Mouse (Mus musculus) left cerebral cortex, postnatal 4 days (tissue): ENCODE measurements at regions not wholly inside any gene's neighbourhood (a gene's known extent, or its start where the extent isn't known, plus 50 kb on each side); places are given as distances from the start of the nearest gene placed in this dataset.

Experiments
- DNase-seq: peaks from one replicate; pipeline ENCODE4 v3.0.0-alpha.2; 2022
- intact Hi-C: fragments of 180-260 bp; cut with DNase I; formaldehyde crosslinking; loops from one replicate; pipeline ENCODE4 v1.15.1; 2025

DNA sequence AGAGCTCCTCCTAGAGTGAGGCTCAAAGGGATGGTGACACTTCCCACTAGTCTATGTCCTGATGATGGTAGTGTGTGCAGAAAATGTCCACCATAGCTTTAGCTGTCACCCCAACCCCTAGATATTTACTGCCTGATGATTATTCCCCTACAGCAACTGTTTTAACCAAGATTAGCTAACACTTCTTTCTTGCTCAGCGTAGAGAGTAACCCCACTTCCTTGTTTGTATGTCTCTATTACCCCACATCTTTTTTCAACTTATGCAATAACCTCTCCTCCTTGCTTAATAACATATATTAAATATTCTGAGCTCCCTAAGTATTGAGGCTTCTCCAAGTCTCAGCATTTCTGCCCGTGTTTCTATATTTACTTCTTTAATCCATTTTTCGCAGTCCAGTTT is 404.2 kb upstream of the Cntn3 start:
- no peak for DNase-seq
- intact Hi-C loops: no loop called here

DNA sequence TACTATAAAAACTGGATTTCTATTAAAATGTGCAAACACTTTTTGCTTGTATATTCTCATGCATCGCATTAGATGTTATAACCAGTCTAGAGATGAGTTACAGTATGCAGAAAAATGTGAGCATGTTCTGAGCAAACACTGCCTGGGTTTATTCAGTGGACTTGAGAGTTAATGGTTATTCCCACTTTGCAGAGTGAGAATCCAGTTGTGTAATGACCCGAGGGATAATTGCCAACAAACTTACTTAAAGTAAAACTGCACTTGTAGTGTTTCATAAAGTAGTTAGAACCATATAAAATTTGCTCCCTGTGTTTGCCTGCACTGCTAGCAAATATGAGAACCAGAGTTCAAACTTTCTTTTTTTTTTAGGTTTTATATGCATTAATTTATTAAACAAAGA is 450.4 kb upstream of the Cntn3 start:
- intact Hi-C loops: no loop called here
- DNase-seq: no peak

DNA sequence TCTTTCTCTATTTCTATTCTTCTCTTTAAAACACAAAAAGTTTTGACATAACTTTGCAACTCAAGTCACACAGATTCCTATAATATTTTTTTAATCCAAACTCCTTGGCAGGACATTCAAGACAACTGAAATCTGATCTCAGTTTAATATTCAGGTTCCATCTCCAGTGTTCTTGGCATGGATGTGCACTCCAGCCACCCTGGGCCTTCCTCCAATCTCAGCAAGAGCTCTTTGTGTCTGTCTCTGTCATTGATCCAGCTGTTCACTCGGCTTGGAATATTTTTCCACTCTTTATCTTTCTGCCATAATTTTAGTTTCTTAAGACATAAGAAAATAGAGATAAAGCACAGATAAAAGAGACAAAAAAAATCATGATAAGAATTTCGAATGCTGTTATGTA is 451.1 kb upstream of the Cntn3 start:
- peak; percentile 43 for DNase-seq
- intact Hi-C loops: no loop called here

DNA sequence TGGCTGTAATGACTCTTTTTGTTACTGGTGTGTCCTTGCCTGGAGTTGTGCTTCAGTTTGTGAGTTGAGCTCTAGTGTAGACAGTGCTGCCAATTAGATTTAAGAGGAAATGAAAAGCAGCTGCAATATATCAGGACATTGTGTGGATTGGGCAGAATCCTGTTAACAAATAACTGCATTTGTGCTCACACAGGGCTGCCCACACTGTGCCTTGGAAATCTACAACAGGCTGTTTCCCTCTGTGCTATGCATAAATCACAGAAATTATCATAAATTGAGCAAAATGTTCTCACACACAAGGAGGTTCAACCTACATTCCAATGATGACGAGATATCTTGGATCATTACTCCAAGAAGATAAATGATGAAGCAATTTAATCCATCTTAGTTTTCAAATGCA is 455.2 kb upstream of the Cntn3 start:
- intact Hi-C loops: no loop called here
- DNase-seq: no peak

DNA sequence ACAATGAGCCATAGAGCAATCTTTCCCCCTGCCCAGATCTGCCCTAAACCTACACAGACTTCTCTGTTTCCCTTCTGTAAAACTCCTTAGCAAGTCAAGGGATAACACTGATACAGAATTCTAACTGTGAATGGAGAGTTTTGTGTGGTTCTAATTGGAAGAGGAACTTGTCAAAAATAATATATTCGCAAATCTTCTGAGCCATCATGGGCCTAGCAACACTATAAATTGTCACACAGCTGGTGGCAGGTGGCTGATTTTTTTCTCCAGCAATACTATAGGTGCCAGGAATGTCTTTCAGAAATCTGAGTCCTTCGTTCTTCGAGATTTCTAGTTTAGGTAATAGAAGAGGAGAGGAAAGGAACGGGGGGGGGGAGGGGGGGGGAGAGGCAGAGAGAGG is 460.5 kb upstream of the Cntn3 start:
- no peak for DNase-seq
- intact Hi-C loops: no loop called here

DNA sequence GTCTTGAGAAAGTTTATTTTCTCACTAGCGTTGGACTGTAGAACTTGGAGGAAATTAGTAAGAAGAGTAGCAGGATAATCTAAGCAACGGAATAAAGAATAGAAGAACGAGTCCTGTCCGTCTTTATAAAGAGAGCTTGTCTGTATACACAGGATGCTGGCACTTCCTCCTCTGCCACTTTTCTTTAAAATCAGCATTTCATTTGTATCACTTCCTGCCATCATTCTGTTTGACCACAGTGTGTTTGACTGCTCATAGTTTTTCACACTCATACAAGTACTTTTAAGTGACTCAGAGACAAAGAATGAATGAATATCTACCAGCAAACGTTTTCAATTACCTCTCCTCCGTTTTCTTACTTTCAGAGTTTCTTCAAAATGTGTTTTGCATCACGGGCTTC is 461.0 kb upstream of the Cntn3 start:
- intact Hi-C loops: no loop called here
- DNase-seq: no peak

DNA sequence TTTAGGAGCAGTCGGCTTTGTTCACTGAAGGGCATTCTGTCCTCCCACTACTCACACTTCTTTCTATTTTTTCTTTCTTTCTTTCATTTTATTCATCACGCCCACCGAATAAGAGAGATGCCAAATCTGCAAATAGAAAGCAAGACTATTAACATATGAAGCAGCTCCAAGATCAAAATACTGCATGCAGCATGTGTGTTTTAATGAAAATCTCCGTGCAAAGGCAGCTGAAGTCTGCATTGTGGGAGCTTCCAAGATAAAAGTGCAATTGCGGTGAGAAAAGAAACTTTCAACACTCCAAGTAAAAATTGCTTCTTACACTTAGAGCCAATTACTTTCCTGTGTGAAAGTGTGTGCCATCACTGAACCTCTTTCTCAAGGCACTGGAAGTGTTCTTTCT is 449.8 kb upstream of the Chl1 start:
- intact Hi-C loops: no loop called here
- DNase-seq: no peak

DNA sequence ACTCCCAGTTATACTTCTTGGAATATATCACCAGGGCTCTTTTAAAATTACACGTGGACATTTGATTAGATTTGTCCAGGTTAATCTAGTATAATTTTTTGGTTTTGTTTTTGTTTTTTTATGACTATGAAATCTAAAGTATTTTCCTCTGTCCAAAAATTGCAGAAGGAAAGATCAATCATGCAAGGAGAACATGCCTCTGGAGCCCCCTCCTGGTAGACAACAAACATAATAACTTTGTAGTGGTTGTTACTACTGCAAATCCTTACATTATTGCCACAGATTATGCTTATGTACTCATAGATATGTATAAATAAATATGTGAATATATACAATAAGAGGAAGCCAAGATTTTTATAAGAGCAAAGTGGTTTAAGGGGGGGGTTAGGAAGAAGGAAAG is 404.2 kb upstream of the Chl1 start:
- DNase-seq: peak; percentile 5

DNA sequence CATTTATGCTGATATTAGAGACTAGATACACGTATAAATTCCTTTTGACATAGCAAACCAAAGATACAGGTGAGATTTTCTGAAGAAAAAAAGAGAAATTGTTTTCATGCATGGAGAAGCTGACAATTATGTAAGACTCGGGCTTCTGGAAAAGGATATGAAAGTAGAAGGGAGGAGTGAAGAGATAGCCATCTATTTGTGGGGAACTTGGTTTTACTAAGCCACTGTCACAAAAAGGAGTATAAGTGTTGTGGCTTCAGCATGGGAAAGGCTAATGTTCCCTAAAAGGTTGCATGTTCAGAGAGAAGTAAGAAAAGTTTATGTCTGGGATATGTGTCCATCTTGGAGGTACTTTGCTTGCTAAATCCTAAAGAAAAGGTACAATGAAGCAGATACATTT is 390.8 kb upstream of the Chl1 start:
- intact Hi-C loops: no loop called here
- no peak for DNase-seq

More for the DNA sequence above, 404.2 kb upstream of the Chl1 start:
- intact Hi-C loops: no loop called here

DNA sequence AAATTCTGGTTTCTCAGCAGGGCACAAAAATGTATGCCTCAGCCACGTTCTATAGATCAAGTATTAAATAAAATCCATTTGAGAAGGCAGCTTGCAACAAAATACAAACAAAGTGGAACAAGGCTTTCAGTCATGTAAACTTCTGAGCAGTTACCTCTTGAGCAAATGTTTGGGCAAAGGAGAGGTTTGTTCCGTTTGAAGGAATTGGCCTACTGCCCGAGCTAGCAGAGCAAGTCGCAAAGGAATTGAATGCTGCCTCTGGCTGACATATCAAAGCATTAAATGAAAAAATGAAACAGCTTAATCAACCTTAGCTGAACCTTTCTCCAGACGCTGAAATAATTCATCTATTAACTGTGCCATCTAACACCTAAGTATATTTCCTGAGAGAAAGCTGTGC is 369.5 kb upstream of the Chl1 start:
- intact Hi-C loops: no loop called here
- DNase-seq: peak; percentile 2

DNA sequence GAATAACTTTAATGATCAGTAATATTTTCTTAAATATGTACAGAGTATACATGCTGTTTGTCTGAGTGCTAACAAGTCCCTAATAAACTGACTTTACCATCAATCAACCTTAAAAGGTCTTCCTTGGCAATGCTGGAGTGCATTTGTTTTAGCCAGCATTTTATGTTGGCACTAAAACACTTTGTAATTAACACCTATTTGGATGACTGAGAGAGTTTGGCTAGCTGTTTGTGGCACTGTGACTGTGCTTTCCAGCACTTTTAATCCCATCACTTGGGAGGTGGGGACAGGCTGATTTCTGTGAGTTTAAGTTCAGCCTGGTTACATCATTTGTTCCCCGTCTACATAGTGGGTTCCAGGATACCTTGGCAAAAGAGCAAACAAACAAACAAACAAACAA is 332.5 kb upstream of the Chl1 start:
- DNase-seq: no peak
- intact Hi-C loops: no loop called here

DNA sequence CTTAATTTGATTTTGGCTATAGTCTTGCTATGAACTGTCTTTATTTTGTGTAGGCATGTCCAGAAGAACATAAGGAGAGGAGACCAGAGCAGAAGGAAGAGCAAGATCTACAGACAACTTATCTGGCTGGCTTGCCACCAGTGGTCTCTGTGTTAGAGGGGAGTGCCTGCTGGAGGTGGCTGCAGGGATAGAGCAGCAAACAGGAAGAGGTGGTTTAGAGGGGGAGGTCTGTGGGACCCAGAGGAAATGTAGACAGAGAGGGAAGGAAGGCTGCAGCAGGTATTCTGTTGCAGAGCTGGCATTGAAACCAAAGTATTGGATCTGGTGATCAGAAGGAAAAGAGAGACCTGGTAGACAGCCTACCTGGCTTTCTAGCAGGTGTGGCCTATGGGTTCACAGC is 327.0 kb upstream of the Chl1 start:
- intact Hi-C loops: no loop called here
- no peak for DNase-seq

DNA sequence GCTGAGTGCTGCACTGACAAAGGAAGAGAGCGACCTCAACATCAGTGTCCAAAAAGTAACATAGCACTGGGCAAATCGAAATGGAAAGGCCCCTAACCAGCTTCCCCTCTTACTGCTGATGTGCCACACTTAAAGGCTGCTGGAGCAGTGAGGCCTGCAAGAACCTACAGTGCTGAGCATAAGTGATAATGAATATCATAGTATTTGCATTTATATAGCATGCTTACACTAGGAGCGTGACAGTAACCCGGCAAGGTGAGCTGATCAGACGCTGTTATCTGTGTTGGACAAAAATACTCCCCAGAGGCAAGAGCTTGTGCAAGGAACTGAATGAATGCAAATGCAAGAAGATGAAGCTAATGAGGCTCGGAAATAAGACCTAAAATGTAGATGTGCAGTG is 313.5 kb upstream of the Chl1 start:
- intact Hi-C loops: no loop called here
- no peak for DNase-seq

DNA sequence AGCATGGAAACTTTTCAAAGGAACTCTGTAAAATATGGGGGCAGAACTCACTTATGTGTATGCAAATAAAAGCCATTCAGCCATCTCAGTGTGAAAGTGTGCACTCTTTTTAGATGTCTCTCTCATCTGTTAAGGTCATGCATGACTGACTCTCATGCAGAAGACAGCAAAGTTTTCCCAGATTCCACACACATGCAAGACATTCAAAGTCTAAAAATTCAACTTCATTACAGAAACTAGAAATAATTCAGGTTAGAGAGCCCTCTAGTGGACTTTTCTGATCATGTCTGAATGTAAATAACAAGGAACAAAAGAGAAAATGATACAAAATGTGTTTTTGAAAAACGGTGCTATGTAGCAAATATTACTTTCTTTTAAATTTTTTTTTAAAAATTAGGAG is 308.8 kb upstream of the Chl1 start:
- intact Hi-C loops: loop anchor here (10.0 kb wide), 2 partner anchors 357 to 1547 kb away; no protein-coding TSS in a partner anchor
- no peak for DNase-seq

DNA sequence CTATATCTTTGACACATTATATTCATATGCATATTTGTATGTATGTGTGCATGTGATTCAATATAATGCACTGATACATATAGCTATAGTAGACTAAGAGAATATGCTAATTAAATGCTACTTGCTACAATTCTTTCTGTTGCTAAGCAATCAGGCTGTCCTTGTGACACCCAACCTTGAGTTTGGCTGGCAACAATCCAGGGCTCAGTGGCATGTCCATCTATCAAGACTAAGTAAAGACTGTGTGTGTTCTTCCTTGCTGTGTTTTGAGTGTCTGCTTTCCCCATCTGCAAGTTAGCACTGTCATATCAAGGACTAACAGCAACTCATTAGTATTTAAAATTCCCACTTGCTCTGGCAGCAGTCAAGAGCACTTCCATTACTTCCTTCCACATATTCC is 301.2 kb upstream of the Chl1 start:
- DNase-seq: peak; percentile 63
- intact Hi-C loops: loop anchor here (10.0 kb wide), 2 partner anchors 364 to 1554 kb away; no protein-coding TSS in a partner anchor

DNA sequence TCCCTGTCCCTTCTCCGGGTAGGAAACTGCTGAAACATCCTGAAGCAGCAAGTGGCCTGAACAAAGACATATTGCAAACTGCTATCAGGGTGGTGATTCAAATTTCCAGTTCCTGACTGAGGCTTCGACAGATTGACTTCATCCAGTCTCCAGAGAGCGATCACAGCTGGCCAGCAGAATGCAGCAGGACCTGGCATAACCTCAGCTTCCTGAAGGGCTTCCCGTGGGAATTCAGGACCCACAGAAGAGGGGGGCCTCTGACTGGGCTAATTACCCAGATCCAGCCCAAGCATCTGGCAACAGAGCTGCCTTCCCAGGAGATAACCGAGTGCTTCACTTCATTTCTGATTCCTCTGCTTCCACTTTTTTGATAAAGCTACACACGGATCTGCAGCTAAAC is 297.2 kb upstream of the Chl1 start:
- intact Hi-C loops: no loop called here
- peak; percentile 6 for DNase-seq

DNA sequence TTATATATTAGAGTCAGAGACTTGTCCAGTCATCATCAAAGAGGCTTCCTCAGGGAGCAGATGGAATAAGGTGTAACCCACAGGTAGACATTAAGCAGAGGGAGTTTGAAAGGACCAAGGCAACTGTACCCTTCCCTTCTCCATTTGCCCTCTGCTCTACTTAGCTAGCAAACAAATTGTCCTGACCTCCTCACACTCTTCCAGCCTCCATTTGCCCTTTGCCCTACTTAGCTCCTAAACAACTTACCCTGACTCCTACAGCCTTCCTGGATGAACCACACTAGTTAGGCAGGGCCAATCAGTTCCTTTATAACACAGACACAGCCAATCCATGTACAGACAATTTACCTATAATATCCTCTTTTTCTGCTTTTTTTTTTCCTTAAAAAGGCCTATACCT is 273.5 kb upstream of the Chl1 start:
- intact Hi-C loops: no loop called here
- no peak for DNase-seq

DNA sequence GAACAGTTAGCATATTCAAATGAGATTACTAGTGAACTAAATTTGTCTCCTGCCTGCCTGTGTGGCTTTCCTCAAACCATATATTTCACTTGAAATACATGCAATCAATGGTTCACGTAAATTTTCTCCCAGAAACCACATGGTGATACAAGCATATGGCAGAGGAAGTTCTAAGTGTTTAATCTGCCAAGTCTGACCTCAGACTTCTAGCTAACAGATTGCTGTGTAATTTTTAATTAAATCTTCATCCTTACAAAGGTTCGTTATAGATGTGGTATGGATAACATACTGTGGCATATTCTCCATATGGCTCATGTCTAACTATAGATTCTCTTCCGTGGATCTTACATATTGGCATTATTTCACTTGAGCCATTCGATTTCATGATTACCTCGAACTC is 241.4 kb upstream of the Chl1 start:
- no peak for DNase-seq
- intact Hi-C loops: no loop called here

DNA sequence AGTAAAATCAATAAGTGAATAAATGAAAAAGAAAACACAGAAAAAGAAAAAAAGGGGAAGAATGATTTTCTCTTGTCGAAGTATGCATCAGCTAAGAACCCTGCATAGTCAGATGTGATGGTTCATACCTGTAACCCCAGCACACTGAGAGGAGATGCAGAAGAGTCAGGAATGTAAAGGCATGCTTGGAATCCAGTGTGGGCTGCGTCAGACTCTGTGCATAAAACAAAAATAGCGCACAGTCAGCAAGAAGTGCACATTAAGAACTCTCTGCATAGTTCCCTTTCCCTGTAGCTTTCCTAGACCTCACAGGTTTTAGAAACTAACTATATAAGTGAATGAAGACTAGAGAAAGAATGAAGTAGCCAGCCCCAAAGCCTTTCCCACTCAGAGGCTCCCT is 238.2 kb upstream of the Chl1 start:
- DNase-seq: no peak
- intact Hi-C loops: no loop called here

DNA sequence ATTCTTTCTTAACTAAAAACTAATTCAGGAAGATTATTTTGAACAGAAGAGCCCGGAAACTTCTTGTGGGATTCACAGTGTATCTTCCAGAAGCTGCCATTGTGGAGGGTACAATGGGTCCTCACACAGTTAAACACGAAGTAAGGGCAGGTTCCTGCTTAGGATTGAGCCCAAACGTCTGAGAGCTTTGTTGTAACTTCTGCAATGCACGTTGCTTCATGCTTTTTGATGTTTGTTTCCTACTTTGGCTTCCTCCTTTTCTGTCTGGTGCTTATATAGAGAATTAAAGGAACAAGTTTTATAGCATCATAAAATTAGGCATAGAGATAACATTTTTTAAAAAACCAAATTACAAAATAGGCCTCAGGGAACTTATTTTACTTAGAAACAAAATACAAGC is 235.3 kb upstream of the Chl1 start:
- no peak for DNase-seq
- intact Hi-C loops: no loop called here

DNA sequence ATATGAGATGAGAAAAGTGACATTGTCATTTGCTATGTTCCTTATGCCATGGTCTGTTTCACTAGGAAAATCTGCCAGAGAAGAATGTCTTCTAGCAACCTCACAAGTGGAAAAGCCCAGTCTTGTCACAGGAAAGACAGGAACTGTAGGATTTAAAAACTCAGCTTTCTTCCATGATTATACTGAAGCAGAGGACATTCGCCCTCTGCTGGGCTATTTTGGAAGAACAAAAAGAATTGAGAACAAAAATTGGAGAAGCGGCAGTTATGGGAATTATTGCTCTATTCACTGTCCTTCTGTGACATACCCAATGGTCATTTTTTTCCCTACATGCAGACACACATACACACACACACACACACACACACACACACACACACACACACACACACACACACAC is 234.9 kb upstream of the Chl1 start:
- intact Hi-C loops: no loop called here
- peak; percentile 0 for DNase-seq

DNA sequence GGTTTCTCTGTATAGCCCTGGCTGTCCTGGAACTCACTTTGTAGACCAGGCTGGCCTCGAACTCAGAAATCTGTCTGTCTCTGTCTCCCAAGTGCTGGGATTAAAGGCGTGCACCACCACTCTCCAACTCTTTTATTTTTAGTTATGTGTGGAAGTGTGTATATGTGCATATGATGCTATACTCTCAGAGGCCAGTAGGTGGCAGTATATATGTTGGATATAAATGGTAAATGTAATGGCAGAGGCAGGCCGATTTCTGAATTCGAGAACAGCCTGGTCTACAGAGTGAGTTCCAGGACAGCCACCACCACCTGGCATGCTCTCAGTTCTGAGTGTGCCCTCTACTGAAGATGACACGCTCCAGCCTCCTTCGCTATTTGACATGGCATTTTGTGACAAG is 214.4 kb upstream of the Chl1 start:
- intact Hi-C loops: no loop called here

DNA sequence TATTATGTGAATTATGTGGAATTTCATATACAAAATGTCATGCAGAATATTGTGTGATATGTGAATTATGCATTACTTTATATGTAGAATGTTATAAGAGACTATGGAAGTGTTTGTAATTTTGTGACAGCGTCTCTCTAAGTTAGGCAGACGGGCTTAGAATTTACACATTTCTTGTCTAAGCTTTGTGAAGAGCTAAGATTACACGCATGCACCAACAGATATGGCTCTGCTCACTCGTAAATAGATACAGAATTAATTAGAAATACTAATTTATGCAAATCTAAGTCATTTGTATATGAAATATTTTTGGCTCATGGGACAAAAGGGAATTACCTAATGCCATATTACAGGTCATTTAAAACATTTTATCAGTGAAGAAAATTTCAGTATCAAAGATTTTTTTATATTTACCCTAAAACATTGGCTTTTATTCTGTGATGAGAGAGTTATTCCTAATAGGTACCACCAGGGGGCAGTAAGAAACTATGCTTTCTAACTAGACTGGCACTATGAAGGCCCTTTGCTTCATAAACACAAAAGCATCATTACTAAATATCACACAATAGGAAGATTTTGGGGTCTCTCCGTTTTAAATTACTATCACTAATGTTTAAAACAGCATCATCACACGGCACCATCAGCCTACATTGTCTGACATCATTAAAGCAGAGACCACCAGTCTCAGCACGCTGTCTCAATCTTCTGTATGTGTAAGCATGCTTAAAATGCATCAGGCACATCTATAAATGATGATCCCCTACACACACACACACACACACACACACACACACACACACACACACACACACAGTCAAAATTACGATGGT is 203.8 kb upstream of the Chl1 start:
- intact Hi-C loops: loop anchor here (5.0 kb wide), 2 partner anchors 206 to 376 kb away; partner anchors contain the start of gene Chl1
- no peak for DNase-seq

More for the DNA sequence above, 214.4 kb upstream of the Chl1 start:
- DNase-seq: no peak
